Mouse (Mus musculus) liver, postnatal 0 days (tissue): Measurements from ENCODE around the gene Gpr87. TPM values are rescaled to one million over a fixed set of nuclear protein-coding genes. Genes with fewer than 3 reads are reported as not detected.
A peak's percentile ranks its signal among the peaks of the same experiment; 100 is the strongest.

ENCODE experiments used
- ATAC-seq: fragments of 200-750 bp; cut with Nextera tagmentation; 2 replicates; pipeline ENCODE4 v1.8.0; 2017; ENCODE audit warnings: mild to moderate bottlenecking, moderate library complexity
- DNase-seq: peaks from one replicate; pipeline ENCODE4 v3.0.0-alpha.2; 2016
- H3K27ac ChIP-seq: fragments of 300-500 bp; sonication (generic); 2 replicates; pipeline ENCODE4 v1.5.1; 2014; ENCODE audit warnings: antibody characterized with exemption, moderate library complexity, mild to moderate bottlenecking, low read depth
- H3K27me3 ChIP-seq: fragments of 300-500 bp; sonication (generic); 2 replicates; pipeline ENCODE4 v1.6.1; 2014; ENCODE audit warnings: low read length, control low read depth, mixed read lengths; ENCODE audit not compliant: insufficient read depth
- H3K36me3 ChIP-seq: fragments of 300-500 bp; sonication (generic); replicated peaks from 2 replicates; pipeline ENCODE4 v1.6.1; 2014; ENCODE audit warnings: mild to moderate bottlenecking, control low read depth, low read length, moderate library complexity, mixed read lengths; ENCODE audit not compliant: insufficient read depth
- H3K4me1 ChIP-seq: fragments of 300-500 bp; sonication (generic); 2 replicates; pipeline ENCODE4 v1.6.1; 2014; ENCODE audit warnings: antibody characterized with exemption, mild to moderate bottlenecking, control low read depth; ENCODE audit not compliant: insufficient read depth
- H3K4me2 ChIP-seq: fragments of 300-500 bp; sonication (generic); 2 replicates; pipeline ENCODE4 v1.6.1; 2014; ENCODE audit warnings: low read depth, mild to moderate bottlenecking, low read length, moderate library complexity, mixed read lengths
- H3K4me3 ChIP-seq: fragments of 300-500 bp; sonication (generic); 2 replicates; pipeline ENCODE4 v1.5.1; 2014; ENCODE audit warnings: low read depth, low read length
- H3K9ac ChIP-seq: fragments of 300-500 bp; sonication (generic); replicated peaks from 2 replicates; pipeline ENCODE4 v1.6.1; 2014; ENCODE audit warnings: mild to moderate bottlenecking, moderate library complexity
- H3K9me3 ChIP-seq: fragments of 300-500 bp; sonication (generic); 2 replicates; pipeline ENCODE4 v1.6.1; 2016; ENCODE audit warnings: mild to moderate bottlenecking, control low read depth, low read length, mixed read lengths
- CTCF ChIP-seq: sonication (generic); IDR thresholded peaks from 2 replicates; pipeline ENCODE4 v1.5.1; 2016; ENCODE audit warnings: antibody characterized with exemption, low read depth
- EP300 ChIP-seq: IDR thresholded peaks from 2 replicates; pipeline ENCODE4 v1.6.1; 2016; ENCODE audit warnings: antibody characterized with exemption, low read depth, mild to moderate bottlenecking
- WGBS: fragments of 180-500 bp; shearing (Covaris S2); extraction: QIAGEN DNeasy Blood & Tissue Kit; methylation state at CpG from one replicate; pipeline ENCODE4 v1.1.7; 2014; ENCODE audit not compliant: insufficient replicate concordance; 5-methylcytosine and 5-hydroxymethylcytosine counted together
- polyA plus RNA-seq: library from polyadenylated mRNA; unstranded; fragments of >200 nt; fragmentation: Nextera tagmentation; extraction: Ambion mirVana; gene quantifications from 2 replicates; pipeline ENCODE4 v1.2.1, GENCODE M21; 2015

The Gpr87 gene
- not detected in 2 replicates for polyA plus RNA-seq

DNA sequence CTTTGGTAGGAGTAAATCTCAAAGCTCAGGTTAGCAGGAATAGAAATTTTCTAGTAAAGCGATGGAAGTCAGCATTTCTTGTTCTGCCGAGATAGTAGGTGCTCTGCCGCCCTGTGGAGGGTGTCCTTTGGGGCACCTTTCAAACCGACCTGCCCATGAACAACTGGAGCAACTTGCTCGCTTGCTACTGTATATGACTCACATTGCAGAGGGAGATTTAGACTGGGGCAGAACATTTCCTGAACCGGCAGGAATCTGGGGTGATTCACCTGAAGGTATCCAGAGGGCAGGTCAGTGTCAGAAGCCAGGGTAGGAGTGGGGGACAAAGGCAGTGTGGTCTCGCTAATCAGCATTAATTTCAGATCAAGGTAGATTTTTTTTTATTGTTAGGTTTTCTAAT is at the start of gene Gpr87:
Gpr87 (minus strand) TSS at position 167 of the 400 bp plus-strand sequence.
- ATAC-seq (no peak), DNase-seq (no peak)
- Histone ChIP-seq H3K36me3 (no peaks in the 10 kb centered on the region), H3K4me1 (no peaks in the 10 kb centered on the region), H3K9me3 (no peaks in the 10 kb centered on the region), H3K4me3 (no peak within 1 kb of the TSS), H3K27me3 (no peaks in the 10 kb centered on the region), H3K4me2 (no peak within 1 kb of the TSS), H3K9ac (no peak within 1 kb of the TSS), H3K27ac (no peak within 1 kb of the TSS)
- no peak for TF ChIP-seq CTCF
- 78% methylated on average over 7 of the region's 7 CpGs for WGBS

DNA sequence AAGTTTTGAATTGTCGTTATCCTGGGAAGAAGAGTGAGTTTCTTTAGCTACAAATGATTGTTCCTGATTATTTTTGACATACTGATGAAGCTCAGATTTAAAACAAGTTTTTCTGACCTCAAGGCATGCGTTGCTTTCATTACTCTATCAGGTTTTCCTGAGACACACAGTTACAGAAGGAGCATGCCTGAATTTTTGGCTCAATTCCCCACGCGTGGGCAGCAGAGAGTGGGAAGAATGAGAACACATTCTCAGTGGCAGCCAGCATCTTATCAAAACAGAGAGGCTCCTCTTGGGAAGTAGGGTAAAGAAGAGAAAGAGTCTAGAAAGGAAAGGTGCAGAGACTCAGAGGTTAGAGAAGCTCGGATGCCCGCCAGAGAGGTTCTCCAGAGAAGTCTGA is 48.5 kb upstream of the Gpr87 start:
- TF ChIP-seq CTCF: no peak
- TF ChIP-seq EP300: no peak
- Histone ChIP-seq H3K27ac (no peak overlapping the region), H3K4me2 (no peak overlapping the region), H3K27me3 (no peaks in the 10 kb centered on the region), H3K36me3 (no peaks in the 10 kb centered on the region), H3K4me3 (no peak overlapping the region), H3K4me1 (no peaks in the 10 kb centered on the region), H3K9me3 (no peaks in the 10 kb centered on the region), H3K9ac (no peak overlapping the region)
- 66% methylated on average over 6 of the region's 6 CpGs for WGBS
- ATAC-seq (no peak), DNase-seq (no peak)

DNA sequence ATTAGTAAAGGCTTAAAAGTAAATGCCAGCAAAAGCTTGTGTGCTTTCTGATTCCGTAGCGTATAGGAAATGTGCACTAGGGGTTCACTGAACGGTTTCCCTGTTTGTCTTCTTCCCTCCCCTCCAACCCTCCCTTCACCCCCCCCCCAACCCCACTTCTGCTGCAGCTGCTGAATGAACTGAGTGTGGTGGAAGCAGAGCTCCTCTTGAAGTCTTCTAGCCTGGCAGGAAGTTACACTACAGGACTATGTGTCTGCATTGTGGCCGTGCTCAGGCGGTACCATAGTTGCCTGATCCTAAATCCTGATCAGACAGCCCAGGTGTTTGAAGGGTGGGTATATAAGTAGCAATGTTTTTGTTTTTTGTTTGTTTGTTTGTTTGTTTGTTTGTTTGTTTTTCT is 40.0 kb upstream of the Gpr87 start:
- Histone ChIP-seq H3K4me1 (no peaks in the 10 kb centered on the region), H3K9ac (no peak overlapping the region), H3K4me2 (peak overlapping the region; percentile 2; the same call in 1 of the 2 replicates), H3K27me3 (no peaks in the 10 kb centered on the region), H3K27ac (peak overlapping the region; percentile 4; the same call in 1 of the 2 replicates), H3K9me3 (no peaks in the 10 kb centered on the region), H3K36me3 (no peaks in the 10 kb centered on the region), H3K4me3 (no peak overlapping the region)
- WGBS: 30% methylated on average over 5 of the region's 5 CpGs
- peak; percentile 10; the same call in 1 of the 2 replicates for ATAC-seq
- DNase-seq: peak; percentile 26
- TF ChIP-seq EP300: no peak
- no peak for TF ChIP-seq CTCF

DNA sequence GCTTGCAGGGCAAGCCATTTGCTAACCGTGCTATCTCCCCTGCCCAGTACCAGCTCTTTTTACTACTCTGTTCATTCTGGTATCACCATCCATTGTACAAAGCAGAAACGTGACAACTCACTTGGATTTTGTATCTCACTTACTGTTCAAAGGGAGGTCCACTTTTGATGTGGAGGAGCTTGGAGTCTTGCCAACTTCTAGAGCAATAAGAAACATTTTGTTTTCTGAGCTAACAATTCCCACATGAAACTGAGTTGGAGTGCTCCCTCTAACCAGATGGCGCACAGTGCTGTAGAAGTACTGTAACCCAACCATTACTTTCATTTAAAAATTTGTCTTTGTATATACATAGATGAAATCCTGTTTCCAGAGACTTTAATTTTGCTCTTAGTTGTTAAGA is 36.0 kb upstream of the Gpr87 start:
- Histone ChIP-seq H3K9ac (no peak overlapping the region), H3K27me3 (no peaks in the 10 kb centered on the region), H3K4me3 (no peak overlapping the region), H3K4me1 (peaks cover 4% of the 10 kb centered on the region; the same call in 1 of the 2 replicates), H3K27ac (no peak overlapping the region), H3K4me2 (no peak overlapping the region), H3K9me3 (no peaks in the 10 kb centered on the region), H3K36me3 (no peaks in the 10 kb centered on the region)
- 65% methylated on average over 3 of the region's 3 CpGs for WGBS
- ATAC-seq: no peak
- DNase-seq: no peak
- no peak for TF ChIP-seq CTCF
- TF ChIP-seq EP300: no peak

DNA sequence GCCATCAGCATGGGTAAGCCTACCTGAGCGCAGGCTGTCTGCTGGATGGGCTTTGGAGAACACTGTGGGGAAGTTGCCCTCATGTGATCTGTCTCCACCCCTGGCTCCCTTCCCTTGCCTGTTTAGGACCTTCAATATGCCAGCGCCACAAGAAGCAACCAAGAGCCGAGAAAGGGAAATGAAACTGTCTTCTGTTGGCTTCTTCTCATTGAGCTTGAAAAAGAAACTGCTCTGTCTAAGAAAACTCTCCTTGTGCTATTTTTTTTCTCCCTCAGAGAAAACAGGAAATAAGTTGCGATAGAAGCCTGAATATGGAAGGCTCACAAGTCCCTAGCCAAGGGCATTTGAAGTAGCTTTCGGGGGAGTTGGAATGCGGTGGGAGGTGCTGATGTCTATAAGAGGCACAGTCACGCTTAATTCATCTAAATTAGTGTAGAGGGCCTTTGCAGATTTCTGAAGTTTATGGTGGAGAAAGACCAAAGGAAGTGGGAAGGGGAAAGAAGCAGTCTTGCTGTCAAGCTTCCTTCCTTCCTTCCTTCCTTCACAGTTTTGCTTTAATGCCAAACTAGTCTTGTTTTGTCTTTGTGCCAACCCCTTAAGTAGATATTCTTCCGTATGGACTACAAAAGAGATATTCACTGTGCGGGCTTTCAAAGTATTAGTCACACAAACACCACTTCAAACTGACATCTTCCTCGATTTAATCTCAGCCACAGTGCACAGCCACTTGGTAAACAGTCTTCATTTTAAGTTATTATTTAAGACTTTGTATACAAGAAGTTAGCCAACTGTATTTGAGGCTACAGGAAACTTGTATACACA is 34.0 kb upstream of the Gpr87 start:
- WGBS: 38% methylated on average over 10 of the region's 10 CpGs
- Histone ChIP-seq H3K27ac (peak overlapping the region; percentile 88), H3K4me1 (peaks cover 7% of the 10 kb centered on the region; the same call in 1 of the 2 replicates), H3K4me3 (no peak overlapping the region), H3K36me3 (no peaks in the 10 kb centered on the region), H3K9ac (no peak overlapping the region), H3K27me3 (no peaks in the 10 kb centered on the region), H3K4me2 (peak overlapping the region; percentile 45), H3K9me3 (no peaks in the 10 kb centered on the region)
- ATAC-seq (peak; percentile 61), DNase-seq (peak; percentile 29)
- TF ChIP-seq CTCF (no peak), EP300 (0 out of 2 replicates have a peak, but pooled peaks have one; percentile 13)

DNA sequence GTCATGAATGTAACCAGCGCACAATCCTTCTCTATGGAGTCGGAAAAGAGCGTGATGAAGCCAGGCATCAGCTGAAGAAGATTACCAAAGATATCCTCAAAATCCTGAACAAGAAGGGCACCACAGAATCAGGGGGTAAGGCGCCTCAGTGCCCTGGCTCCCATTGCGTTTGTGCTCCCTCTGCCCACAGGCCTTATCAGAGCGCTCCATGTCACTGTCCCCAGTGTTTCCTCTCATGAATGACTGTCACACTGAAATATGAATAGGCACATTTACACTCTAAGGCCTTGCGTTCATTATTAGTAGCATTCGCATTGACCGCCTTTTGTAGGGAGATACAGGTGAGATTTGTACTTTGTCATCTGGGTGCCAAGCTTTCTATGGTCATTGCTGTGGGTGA is 32.8 kb upstream of the Gpr87 start:
- 64% methylated on average over 9 of the region's 9 CpGs for WGBS
- no peak overlapping the region for H3K9ac ChIP-seq
- H3K4me3 ChIP-seq: no peak overlapping the region
- peaks cover 7% of the 10 kb centered on the region; the same call in 1 of the 2 replicates for H3K4me1 ChIP-seq
- H3K4me2 ChIP-seq: no peak overlapping the region
- no peaks in the 10 kb centered on the region for H3K27me3 ChIP-seq
- no peak for ATAC-seq
- TF ChIP-seq CTCF: no peak
- TF ChIP-seq EP300: no peak
- H3K27ac ChIP-seq: 0 out of 2 replicates have a peak overlapping the region, but pooled peaks have one; percentile 18
- H3K36me3 ChIP-seq: no peaks in the 10 kb centered on the region
- H3K9me3 ChIP-seq: no peaks in the 10 kb centered on the region
- DNase-seq: no peak
